Mouse (Mus musculus): ENCODE measurements around the gene Gm3033. TPM values are rescaled to one million over a fixed set of nuclear protein-coding genes. Genes with fewer than 3 reads are reported as not detected.
"Not testable (repeated sequence)": the region's sequence is repeated elsewhere in the genome, so short reads cannot be mapped to it uniquely, and the experiment has no call there.

Gene Gm3033
- total RNA-seq (2021), result under 1 TPM in 1 of 2 experiments, not detected in 1; 0.70 TPM
- long read RNA-seq, experiment 1, result 0 reads
- long read RNA-seq, experiment 2, result 0 reads

GRCm38 (mm10) chr14:3845945-3846344, at the start of gene Gm3033:
TSS of gene Gm3033 (plus strand) at chr14:3846245.
- DNase-seq, result not testable (repeated sequence)

GRCm38 (mm10) chr14:3809774-3810173, 36.3 kb upstream of the Gm3033 start, which contains the start of gene Gm3002:
TSS of gene Gm3002 (plus strand) at chr14:3810074.
- DNase-seq, result not testable (repeated sequence)

- DNase-seq, result not testable (repeated sequence)
Measured at GRCm38 (mm10) chr14:3883872-3884271, 37.8 kb downstream of the Gm3033 start, which contains the start of gene Gm2916. TSS of gene Gm2916 (plus strand) at chr14:3884172.

Other genes with a start within 250 kb of the Gm3033 start
- gene Gm3012, start 211.7 kb upstream of the Gm3033 start, total RNA-seq (2021), result not detected
- 1 to 10 TPM in 1 of 2 experiments, under 1 TPM in 1; 0.87 to 1.3 TPM for gene Gm3020, start 194.2 kb upstream of the Gm3033 start, total RNA-seq (2021)
- gene Gm3043, start 157.5 kb upstream of the Gm3033 start, total RNA-seq (2021), result not detected
- gene Gm3002, start 36.2 kb upstream of the Gm3033 start, total RNA-seq (2021), result 1 to 10 TPM in 1 of 2 experiments, not detected in 1; 1.1 TPM
- gene Gm2916, start 37.9 kb downstream of the Gm3033 start, total RNA-seq (2021), result not detected
- not detected for gene Gm3029, start 85.5 kb downstream of the Gm3033 start, total RNA-seq (2021)
- under 1 TPM in 1 of 2 experiments, not detected in 1; 0.31 TPM for gene Gm3095, start 117.3 kb downstream of the Gm3033 start, total RNA-seq (2021)
- gene Gm3099, start 152.1 kb downstream of the Gm3033 start, total RNA-seq (2021), result not detected
- 1 to 10 TPM; 2.0 TPM for gene Gm5796, start 177.7 kb downstream of the Gm3033 start, total RNA-seq (2021)
- under 1 TPM; 0.31 to 0.50 TPM for gene Gm3115, start 237.9 kb downstream of the Gm3033 start, total RNA-seq (2021)